Mouse (Mus musculus) ES-E14 (cell line): Measurements from ENCODE around the gene Ulk4.

Experiments
- CHD2 ChIP-seq: IDR thresholded peaks from 2 replicates; pipeline ENCODE4 v1.6.1; 2014; ENCODE audit warnings: mild to moderate bottlenecking, low read depth, low read length, inconsistent platforms
- MAFK ChIP-seq: IDR thresholded peaks from 2 replicates; pipeline ENCODE4 v1.6.1; 2014; ENCODE audit warnings: mild to moderate bottlenecking, low read depth, low read length, inconsistent platforms; ENCODE audit not compliant: insufficient read depth
- ZC3H11A ChIP-seq: IDR thresholded peaks from 2 replicates; pipeline ENCODE4 v1.6.1; 2012; ENCODE audit warnings: low read depth, mild to moderate bottlenecking, inconsistent platforms, low read length, borderline replicate concordance
- ZNF384 ChIP-seq: IDR thresholded peaks from 2 replicates; pipeline ENCODE4 v1.6.1; 2012; ENCODE audit warnings: low read depth, low read length, inconsistent platforms

DNA sequence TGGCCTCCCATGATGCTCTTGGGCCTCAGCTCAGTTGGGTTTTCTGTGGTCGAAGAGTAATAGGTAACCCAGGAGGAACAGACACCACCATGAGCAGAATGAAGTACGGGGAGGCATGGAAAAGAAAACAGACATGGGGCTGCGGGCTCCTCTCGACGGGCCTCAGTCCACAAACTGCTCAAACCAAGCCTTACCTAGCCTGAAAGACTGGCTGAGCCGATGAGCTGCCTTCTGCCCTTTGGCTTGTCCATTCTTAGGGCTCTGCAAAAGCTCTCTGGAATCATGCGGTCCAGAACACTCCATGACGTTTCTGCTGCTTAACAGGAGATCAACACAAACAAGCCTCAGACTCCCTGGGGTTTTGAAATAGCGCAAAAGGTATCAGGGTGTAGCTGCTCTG lies 19.9 kb downstream of the Ulk4 start:
- TF ChIP-seq ZC3H11A (no peak), MAFK (no peak), ZNF384 (no peak), CHD2 (no peak)
